ENCODE assay signal across 7 mouse cellular contexts in the genomic region with DNA sequence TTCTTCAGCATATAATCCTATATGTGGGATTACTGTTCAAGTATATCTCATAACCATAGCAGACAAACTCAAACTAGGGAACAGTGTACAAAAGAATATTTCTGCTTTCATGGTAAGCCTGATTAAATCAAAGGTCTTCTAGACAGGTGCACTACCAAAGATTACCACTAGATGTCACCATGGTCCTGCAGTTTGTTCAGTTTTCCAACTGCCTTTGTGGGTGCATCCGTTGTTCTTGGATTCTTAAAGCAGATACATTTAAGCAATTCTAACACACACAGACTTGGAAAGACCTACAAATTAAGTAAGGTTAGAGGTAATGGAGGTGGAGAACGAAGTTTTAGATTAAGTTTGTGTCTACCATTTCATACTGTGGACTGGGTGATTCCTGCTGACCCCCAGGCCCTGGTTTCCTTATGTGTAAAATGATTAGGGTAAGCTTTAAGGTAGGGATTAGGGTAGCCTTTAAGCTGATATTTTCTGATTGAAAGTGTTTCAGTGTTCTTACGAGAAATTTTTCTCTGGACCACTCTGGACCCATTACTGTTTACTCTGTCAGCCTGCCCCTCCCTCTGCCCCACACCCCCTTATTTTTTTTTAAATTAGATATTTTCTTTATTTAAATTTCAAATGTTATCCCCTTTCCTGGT. TPM values are rescaled to one million over a fixed set of nuclear protein-coding genes. Genes with fewer than 3 reads are reported as not detected.
DNase-seq lines count a peak whose midpoint lies in the region; ATAC-seq and TF ChIP-seq lines count a peak whose summit lies in the region.

No protein-coding gene starts in this region.

- no peak overlapping the region for H3K4me3 ChIP-seq in forebrain, embryonic 16.5 days (replicated peaks; ENCODE audit: low read length)
- no peak overlapping the region for H3K4me3 ChIP-seq in liver, postnatal 0 days (ENCODE audit: low read depth, low read length)

- TF ChIP-seq EP300 in liver, postnatal 0 days (IDR thresholded peaks at IDR 0.05; ENCODE audit: low read depth), result no peak

- no peak overlapping the region for H3K27ac ChIP-seq in forebrain, embryonic 16.5 days (ENCODE audit: low read length)
- no peak overlapping the region for H3K27ac ChIP-seq in liver, postnatal 0 days (ENCODE audit: low read depth)

- peak overlapping the region; percentile 26; the same call in 1 of the 2 replicates for H3K9ac ChIP-seq in forebrain, embryonic 16.5 days (replicated peaks; ENCODE audit: low read depth, low read length)
- no peak overlapping the region for H3K9ac ChIP-seq in liver, postnatal 0 days (replicated peaks)

- TF ChIP-seq CTCF in liver, postnatal 0 days (IDR thresholded peaks at IDR 0.05; ENCODE audit: low read depth), result peak; percentile 95

- peak; percentile 78 for ATAC-seq in forebrain, embryonic 16.5 days
- ATAC-seq in liver, postnatal 0 days, result no peak

- peak; percentile 77 for DNase-seq in A20 (ENCODE audit: low read depth, low spot score)
- peak; percentile 63 to 77 for DNase-seq in CD8-positive naive resting alpha-beta T cell, adult 2 months (ENCODE audit: low read depth in 2 of 2, low spot score in 2 of 2)
- peak; percentile 60 for DNase-seq in c-Kit-positive CD71-positive TER-119-negative erythroid progenitor cells, embryonic 14.5 days (ENCODE audit: low read depth)
- DNase-seq in kidney, adult 9 months, result peak; percentile 79
- peak; percentile 51 for DNase-seq in liver, postnatal 0 days
- DNase-seq in retina, adult 2 months (ENCODE audit: low read depth, low spot score), result peak; percentile 63

- H3K4me2 ChIP-seq in forebrain, embryonic 16.5 days (ENCODE audit: low read length), result no peak overlapping the region
- no peak overlapping the region for H3K4me2 ChIP-seq in liver, postnatal 0 days (ENCODE audit: low read depth, low read length)

- no peaks in the 10 kb centered on the region for H3K9me3 ChIP-seq in forebrain, embryonic 16.5 days (ENCODE audit: control insufficient read depth, low read length)
- no peaks in the 10 kb centered on the region for H3K9me3 ChIP-seq in liver, postnatal 0 days (ENCODE audit: low read length)

- no peaks in the 10 kb centered on the region for H3K36me3 ChIP-seq in forebrain, embryonic 16.5 days (ENCODE audit: control insufficient read depth, insufficient read depth)
- no peaks in the 10 kb centered on the region for H3K36me3 ChIP-seq in liver, postnatal 0 days (replicated peaks; ENCODE audit: insufficient read depth, low read length)

- no peaks in the 10 kb centered on the region for H3K27me3 ChIP-seq in forebrain, embryonic 16.5 days (replicated peaks; ENCODE audit: control insufficient read depth, insufficient read depth, low read length)
- H3K27me3 ChIP-seq in liver, postnatal 0 days (ENCODE audit: insufficient read depth, low read length), result no peaks in the 10 kb centered on the region

- 0 out of 2 replicates have a peak, but pooled peaks cover 2% of the 10 kb centered on the region for H3K4me1 ChIP-seq in forebrain, embryonic 16.5 days (replicated peaks; ENCODE audit: control insufficient read depth, insufficient read depth, low read length)
- no peaks in the 10 kb centered on the region for H3K4me1 ChIP-seq in liver, postnatal 0 days (ENCODE audit: insufficient read depth)

- WGBS in forebrain, embryonic 16.5 days, result 6% methylated on average over 3 of the region's 3 CpGs
- WGBS in liver, postnatal 0 days (ENCODE audit: insufficient replicate concordance), result 17% methylated on average over 3 of the region's 3 CpGs

RNA-seq across cellular contexts. Expression of gene Ebf1, which starts 30.9 kb away (rescaled TPM):
- polyA plus RNA-seq in forebrain, embryonic 16.5 days (2015; fragmentation: Nextera tagmentation; extraction: Ambion mirVana), result 33.9 and 43.7 TPM in 2 replicates
- polyA plus RNA-seq in liver, postnatal 0 days (2015; fragmentation: Nextera tagmentation; extraction: Ambion mirVana), result 4.6 and 5.0 TPM in 2 replicates
